Mouse (Mus musculus) intestine, postnatal 0 days (tissue): ENCODE results near the gene Dlk2. TPM values are rescaled to one million over a fixed set of nuclear protein-coding genes. Genes with fewer than 3 reads are reported as not detected.
A peak's percentile ranks its signal among the peaks of the same experiment; 100 is the strongest.

Source experiments
- ATAC-seq: fragments of 200-750 bp; cut with Nextera tagmentation; 2 replicates; pipeline ENCODE4 v1.8.0; 2017; ENCODE audit warnings: mild to moderate bottlenecking, moderate TSS enrichment, moderate library complexity
- H3K27ac ChIP-seq: fragments of 300-500 bp; sonication (generic); 2 replicates; pipeline ENCODE4 v1.5.1; 2014; ENCODE audit warnings: mild to moderate bottlenecking, low read depth, low read length, moderate library complexity
- H3K27me3 ChIP-seq: fragments of 300-500 bp; sonication (generic); replicated peaks from 2 replicates; pipeline ENCODE4 v1.6.1; 2014; ENCODE audit warnings: low read length, mixed read lengths; ENCODE audit not compliant: control insufficient read depth, insufficient read depth
- H3K36me3 ChIP-seq: fragments of 300-500 bp; sonication (generic); 2 replicates; pipeline ENCODE4 v1.6.1; 2014; ENCODE audit warnings: mild to moderate bottlenecking, moderate library complexity; ENCODE audit not compliant: control insufficient read depth, insufficient read depth
- H3K4me1 ChIP-seq: fragments of 300-500 bp; sonication (generic); replicated peaks from 2 replicates; pipeline ENCODE4 v1.6.1; 2014; ENCODE audit warnings: antibody characterized with exemption, low read length, mixed read lengths; ENCODE audit not compliant: control insufficient read depth, insufficient read depth
- H3K4me2 ChIP-seq: fragments of 300-500 bp; sonication (generic); replicated peaks from 2 replicates; pipeline ENCODE4 v1.6.1; 2014; ENCODE audit warnings: low read depth, mild to moderate bottlenecking, moderate library complexity
- H3K4me3 ChIP-seq: fragments of 300-500 bp; sonication (generic); 2 replicates; pipeline ENCODE4 v1.5.1; 2014; ENCODE audit warnings: low read depth, low read length
- H3K9ac ChIP-seq: fragments of 300-500 bp; sonication (generic); 2 replicates; pipeline ENCODE4 v1.6.1; 2014; ENCODE audit warnings: mild to moderate bottlenecking, low read depth, low read length
- H3K9me3 ChIP-seq: fragments of 300-500 bp; sonication (generic); 2 replicates; pipeline ENCODE4 v1.6.1; 2016; ENCODE audit warnings: mixed run types; ENCODE audit not compliant: control insufficient read depth
- CTCF ChIP-seq: sonication (generic); IDR thresholded peaks from 2 replicates; pipeline ENCODE4 v1.5.1; 2016; ENCODE audit warnings: low read depth, mild to moderate bottlenecking, control low read depth, antibody characterized with exemption, moderate library complexity
- WGBS: fragments of 180-500 bp; shearing (Covaris S2); extraction: QIAGEN DNeasy Blood & Tissue Kit; methylation state at CpG from one replicate; pipeline ENCODE4 v1.1.7; 2014; 5-methylcytosine and 5-hydroxymethylcytosine counted together
- polyA plus RNA-seq: library from polyadenylated mRNA; unstranded; fragments of >200 nt; fragmentation: Nextera tagmentation; extraction: Ambion mirVana; gene quantifications from 2 replicates; pipeline ENCODE4 v1.2.1, GENCODE M21; 2015

Gene Dlk2
- polyA plus RNA-seq, result 0.33 and 0.42 TPM in 2 replicates

DNA sequence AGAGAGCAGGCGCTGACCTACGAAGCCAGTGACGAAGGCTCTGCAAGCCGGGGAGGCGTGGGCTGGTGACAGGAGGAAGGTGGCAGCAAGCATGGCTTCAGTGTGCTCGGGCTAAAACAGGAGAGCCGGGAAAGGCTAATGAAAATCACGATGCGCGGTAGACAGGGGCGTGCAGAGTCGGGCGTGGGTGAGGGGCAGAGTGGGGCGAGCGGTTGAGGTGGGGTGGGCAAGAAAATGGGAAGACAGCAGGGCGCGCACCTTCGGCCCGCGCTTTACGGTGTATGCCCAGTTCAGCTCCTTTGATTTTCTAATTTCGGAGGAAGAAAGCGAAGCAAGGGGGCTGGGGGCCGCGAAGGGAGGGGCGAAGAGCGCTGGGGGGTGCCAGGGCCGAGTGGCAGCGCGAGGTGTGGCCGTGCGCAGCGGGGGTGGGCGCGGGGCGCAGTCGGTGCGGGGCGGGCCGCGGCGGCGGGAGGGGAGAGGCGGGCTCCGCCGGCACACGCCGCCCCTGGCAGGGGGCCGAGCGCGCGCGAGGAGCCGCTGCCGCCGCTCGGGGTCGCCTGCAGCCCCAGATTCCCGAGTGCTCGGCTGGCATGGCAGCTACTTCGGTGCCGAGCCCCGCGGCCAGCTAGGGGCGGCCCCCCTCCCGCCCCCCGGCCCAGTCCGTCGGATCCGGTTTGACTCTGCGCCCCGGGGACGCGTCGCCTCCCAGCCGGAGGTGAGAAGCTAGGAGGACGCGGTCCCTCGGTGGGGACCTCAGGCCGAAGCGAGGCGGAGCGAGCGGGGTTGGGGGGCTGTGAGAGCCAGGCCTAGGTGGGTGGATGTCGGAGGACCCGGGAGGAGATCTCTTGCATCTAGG is at the start of gene Dlk2:
Gene Dlk2 (plus strand): TSS at position 58 of the 856 bp plus-strand sequence.
- peak within 1 kb of the TSS; percentile 59 for H3K4me3 ChIP-seq
- ATAC-seq, result no peak
- H3K27me3 ChIP-seq, result peaks cover 41% of the 10 kb centered on the region
- TF ChIP-seq CTCF, result no peak
- H3K36me3 ChIP-seq, result no peaks in the 10 kb centered on the region
- no peak within 1 kb of the TSS for H3K27ac ChIP-seq
- peaks cover 3% of the 10 kb centered on the region; the same call in 1 of the 2 replicates for H3K4me1 ChIP-seq
- under 1% methylated on average over 67 of the region's 86 CpGs for WGBS
- H3K4me2 ChIP-seq, result peak within 1 kb of the TSS; percentile 99
- H3K9ac ChIP-seq, result peak within 1 kb of the TSS; percentile 46; the same call in 1 of the 2 replicates
- H3K9me3 ChIP-seq, result no peaks in the 10 kb centered on the region

DNA sequence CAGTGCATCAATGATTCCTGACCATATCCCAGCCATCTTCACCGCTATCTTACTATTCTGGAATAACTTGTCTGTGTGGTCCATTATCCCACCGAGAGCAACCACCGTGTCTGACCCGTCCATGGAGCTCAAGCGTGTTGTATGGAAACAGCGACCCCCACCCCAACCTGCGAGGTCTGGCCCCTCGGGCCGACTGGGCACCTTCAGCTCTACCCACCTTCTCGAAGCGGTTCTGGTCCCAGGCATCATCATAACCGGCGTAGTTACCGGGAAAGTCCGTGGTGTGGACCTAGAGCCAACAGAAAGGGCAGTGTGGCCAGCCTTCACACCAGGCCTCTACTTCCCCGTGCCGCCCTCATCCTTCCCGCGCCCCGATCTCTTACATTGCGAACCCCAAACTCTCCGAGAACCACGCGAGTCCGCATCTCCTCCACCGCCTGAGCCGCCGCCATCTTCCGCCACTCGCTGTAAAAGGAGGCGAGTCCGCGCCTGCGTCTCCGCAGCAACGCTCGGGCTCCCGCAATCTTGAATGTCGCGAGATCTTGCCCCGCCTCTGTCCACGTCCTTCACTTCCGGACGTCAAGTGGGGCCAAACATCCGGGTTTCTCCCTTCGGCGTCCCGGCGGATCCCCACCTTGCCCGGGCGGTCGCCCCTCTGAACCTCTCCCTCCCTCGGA is 49.6 kb upstream of the Dlk2 start, which contains the start of the genes Polr1c and Yipf3:
Gene Polr1c (minus strand): TSS at position 543 of the 677 bp plus-strand sequence.
Gene Yipf3 (plus strand): TSS at position 569 of the 677 bp plus-strand sequence.
- Histone ChIP-seq H3K4me1 (peaks cover 10% of the 10 kb centered on the region; the same call in 1 of the 2 replicates), H3K9me3 (no peaks in the 10 kb centered on the region), H3K4me3 (peak within 1 kb of the TSS; percentile 95), H3K27me3 (no peaks in the 10 kb centered on the region), H3K27ac (peak within 1 kb of the TSS; percentile 84), H3K9ac (peak within 1 kb of the TSS; percentile 97), H3K4me2 (peak within 1 kb of the TSS; percentile 71), H3K36me3 (peaks cover 56% of the 10 kb centered on the region)
- ATAC-seq, result peak; percentile 88
- no peak for TF ChIP-seq CTCF
- WGBS, result under 1% methylated on average over 53 of the region's 53 CpGs

DNA sequence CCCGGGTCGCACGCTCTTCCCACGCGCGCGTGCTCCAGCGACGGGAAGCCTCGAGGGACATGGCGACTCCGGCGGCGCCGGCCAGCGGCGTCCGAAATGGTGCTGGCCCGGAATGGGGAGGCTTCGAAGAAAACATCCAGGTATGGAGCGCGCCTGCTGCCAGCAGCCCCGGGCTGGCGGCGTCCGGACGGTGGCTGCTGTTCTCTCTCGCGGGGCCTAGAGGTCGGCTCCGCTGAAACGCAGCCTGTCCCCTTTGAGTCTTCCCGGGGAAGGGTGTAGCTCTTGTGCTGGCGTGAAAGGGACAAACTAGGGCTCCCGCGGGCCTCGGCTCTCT is 49.1 kb upstream of the Dlk2 start:
- Histone ChIP-seq H3K4me3 (peak overlapping the region; percentile 95), H3K27ac (peak overlapping the region; percentile 84), H3K27me3 (no peaks in the 10 kb centered on the region), H3K36me3 (peaks cover 54% of the 10 kb centered on the region), H3K9ac (peak overlapping the region; percentile 97), H3K9me3 (no peaks in the 10 kb centered on the region), H3K4me2 (peak overlapping the region; percentile 71), H3K4me1 (peaks cover 10% of the 10 kb centered on the region; the same call in 1 of the 2 replicates)
- TF ChIP-seq CTCF, result no peak
- WGBS, result under 1% methylated on average over 37 of the region's 37 CpGs
- ATAC-seq, result no peak

DNA sequence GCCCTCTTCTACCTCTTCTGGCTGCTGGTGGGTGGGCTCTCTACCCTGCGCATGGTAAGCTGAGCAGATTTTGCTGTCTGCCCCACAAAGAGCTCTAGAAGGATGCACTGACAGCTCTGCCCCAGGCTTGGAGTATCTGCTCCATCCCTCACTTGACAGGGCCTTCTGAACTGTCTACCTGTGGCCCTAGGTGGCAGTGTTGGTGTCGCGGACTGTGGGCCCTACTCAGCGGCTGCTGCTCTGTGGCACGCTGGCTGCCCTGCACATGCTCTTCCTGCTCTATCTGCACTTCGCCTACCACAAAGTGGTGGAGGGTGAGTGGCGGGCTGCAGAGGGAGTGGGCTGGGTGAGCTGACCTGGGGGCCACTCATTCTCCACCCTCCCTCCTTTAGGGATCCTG is 46.0 kb upstream of the Dlk2 start:
- no peaks in the 10 kb centered on the region for H3K9me3 ChIP-seq
- peak; percentile 54 for TF ChIP-seq CTCF
- 66% methylated on average over 7 of the region's 7 CpGs for WGBS
- H3K4me2 ChIP-seq, result no peak overlapping the region
- H3K27ac ChIP-seq, result no peak overlapping the region
- no peak overlapping the region for H3K9ac ChIP-seq
- ATAC-seq, result no peak
- peaks cover 13% of the 10 kb centered on the region; the same call in 1 of the 2 replicates for H3K4me1 ChIP-seq
- peaks cover 29% of the 10 kb centered on the region for H3K36me3 ChIP-seq
- H3K4me3 ChIP-seq, result no peak overlapping the region
- H3K27me3 ChIP-seq, result peaks cover 15% of the 10 kb centered on the region

DNA sequence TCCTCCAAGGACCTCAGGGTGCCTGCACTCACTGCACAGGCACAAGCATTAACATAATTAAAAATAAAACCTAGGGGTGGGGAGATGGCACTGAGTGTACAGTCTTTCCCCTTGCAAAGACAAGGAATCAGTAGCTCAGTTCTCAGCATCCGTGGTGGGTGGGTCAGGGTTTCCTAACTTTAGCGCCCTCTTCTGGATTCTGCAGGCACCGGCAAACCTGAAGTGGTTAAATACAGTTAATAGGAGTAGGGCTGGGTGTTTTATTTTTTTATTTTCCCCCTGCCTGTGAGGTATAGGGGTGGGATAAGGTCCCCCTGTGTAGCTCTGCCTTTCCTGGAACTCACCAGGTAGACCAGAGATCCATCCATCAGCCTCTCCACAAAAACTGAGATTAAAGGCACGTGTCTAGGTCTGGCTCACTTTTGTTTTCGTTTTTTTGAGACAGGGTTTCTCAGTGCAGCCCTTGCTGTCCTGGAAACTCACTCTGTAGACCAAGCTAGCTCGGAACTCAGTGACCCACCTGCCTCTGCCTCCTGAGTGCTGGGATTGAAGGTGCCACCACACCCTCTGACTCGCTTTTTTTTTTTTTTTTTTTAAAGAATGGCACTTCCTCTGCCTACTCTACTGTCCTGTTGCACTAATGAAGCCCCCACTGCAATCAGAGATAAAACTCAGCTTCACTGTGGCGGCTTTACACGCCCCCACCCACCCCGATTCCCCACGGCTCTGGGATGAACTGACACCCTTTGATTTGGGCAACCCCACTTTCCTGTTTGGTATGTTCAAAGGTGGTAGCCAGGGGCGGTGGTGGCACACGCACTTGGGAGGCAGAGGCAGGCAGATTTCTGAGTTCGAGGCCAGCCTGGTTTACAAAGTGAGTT is 44.4 kb upstream of the Dlk2 start:
- Histone ChIP-seq H3K4me1 (peaks cover 9% of the 10 kb centered on the region; the same call in 1 of the 2 replicates), H3K36me3 (peaks cover 36% of the 10 kb centered on the region), H3K9me3 (no peaks in the 10 kb centered on the region), H3K27me3 (peaks cover 15% of the 10 kb centered on the region), H3K27ac (no peak overlapping the region), H3K4me2 (peak overlapping the region; percentile 97), H3K4me3 (no peak overlapping the region), H3K9ac (no peak overlapping the region)
- peak; percentile 63 for TF ChIP-seq CTCF
- no peak for ATAC-seq
- 58% methylated on average over 14 of the region's 14 CpGs for WGBS
